Mouse (Mus musculus) kidney, adult 2 months (tissue): ENCODE measurements around the gene Meis2.

Source experiments
- CTCF ChIP-seq: fragments of 200-500 bp; conservative IDR thresholded peaks from 2 replicates; pipeline ENCODE4 v1.5.1; 2011; ENCODE audit warnings: low read depth, mild to moderate bottlenecking, control low read depth, low read length, moderate library complexity, mixed read lengths; ENCODE audit not compliant: insufficient read depth, insufficient read length
- POLR2A ChIP-seq: fragments of 200-500 bp; IDR thresholded peaks from one replicate; pipeline ENCODE4 v1.6.1; 2011; ENCODE audit warnings: low read depth, low read length, control low read depth

DNA sequence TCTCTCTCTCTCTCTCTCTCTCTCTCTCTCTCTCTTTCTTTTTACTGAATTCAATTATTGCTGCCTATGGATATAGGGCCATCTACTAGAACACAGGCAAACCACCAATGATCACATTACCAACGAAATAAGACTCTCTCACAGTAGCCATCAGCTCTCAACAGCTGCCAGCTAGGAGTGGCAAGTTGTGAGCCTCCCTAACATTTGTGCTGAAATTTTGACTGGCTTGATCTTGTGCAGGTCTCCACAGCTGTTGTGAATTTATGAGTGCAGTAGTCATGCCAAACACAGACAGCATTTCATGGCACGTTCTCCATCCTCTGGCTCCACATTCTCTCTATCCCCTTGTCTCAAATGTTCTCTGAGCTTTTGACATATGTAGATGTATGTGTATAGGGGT is 15.3 kb upstream of the Meis2 start:
- TF ChIP-seq POLR2A (no peak), CTCF (no peak)
